Mouse (Mus musculus) thymus, adult 18-20 months (tissue): Measurements from ENCODE around the gene Scgb2b19.
"Not testable (repeated sequence)": the region's sequence is repeated elsewhere in the genome, so short reads cannot be mapped to it uniquely, and the experiment has no call there.

Source experiments
- DNase-seq, 2 experiments: peaks; one replicate each; pipeline ENCODE4 v3.0.0; 2022; ENCODE audit warnings: mixed read lengths in 2 of 2

Gene Scgb2b19

DNA sequence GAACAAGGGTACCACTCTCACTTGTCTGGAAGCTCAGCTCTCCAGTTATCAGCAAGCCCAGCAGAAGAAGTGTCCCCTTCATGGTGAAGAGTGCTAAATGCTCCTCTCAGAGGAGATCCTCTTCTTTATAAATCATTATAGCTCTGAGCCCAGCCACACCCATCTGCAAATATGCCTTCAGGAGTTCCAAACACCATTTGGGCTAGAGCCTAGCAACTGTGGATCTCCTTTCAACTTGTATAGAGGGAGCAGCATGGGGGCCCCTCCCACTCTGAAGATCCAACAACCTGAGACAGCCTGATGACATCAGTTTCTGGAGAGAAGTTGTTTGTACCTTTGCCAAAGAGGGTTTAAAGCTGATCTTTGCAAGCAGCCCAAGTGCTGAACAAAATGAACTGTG lies at the start of gene Scgb2b19:
Scgb2b19 (minus strand) TSS at position 101 of the 400 bp plus-strand sequence.
- DNase-seq: not testable (repeated sequence)

DNA sequence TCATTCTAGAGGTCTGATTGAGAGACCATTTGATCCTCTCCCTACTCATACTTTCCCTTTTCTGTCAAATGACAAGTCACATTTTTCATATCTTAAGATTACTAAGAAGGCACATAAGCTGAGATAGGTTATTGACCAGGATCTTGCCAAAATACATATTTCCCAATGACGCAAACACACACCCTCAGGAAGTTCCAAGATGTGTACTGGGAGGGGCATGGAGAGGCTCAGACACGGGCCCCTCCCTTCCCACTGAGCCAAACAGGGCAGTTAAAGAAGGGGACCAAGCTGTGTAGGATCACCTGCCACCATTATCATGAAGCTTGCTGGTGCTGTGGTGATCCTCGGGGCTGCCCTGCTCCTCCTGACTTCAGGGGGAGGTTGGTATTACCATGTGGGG lies 6.9 kb upstream of the Scgb2b19 start, which contains the start of gene Scgb1b19:
Scgb1b19 (plus strand) TSS at position 301 of the 400 bp plus-strand sequence.
- DNase-seq: not testable (repeated sequence)
